Mouse (Mus musculus): Measurements from ENCODE around the gene Crcp. TPM values are rescaled to one million over a fixed set of nuclear protein-coding genes. Genes with fewer than 3 reads are reported as not detected.

The Crcp gene
- polyA plus RNA-seq, 1 experiment: 17.0 TPM

DNA sequence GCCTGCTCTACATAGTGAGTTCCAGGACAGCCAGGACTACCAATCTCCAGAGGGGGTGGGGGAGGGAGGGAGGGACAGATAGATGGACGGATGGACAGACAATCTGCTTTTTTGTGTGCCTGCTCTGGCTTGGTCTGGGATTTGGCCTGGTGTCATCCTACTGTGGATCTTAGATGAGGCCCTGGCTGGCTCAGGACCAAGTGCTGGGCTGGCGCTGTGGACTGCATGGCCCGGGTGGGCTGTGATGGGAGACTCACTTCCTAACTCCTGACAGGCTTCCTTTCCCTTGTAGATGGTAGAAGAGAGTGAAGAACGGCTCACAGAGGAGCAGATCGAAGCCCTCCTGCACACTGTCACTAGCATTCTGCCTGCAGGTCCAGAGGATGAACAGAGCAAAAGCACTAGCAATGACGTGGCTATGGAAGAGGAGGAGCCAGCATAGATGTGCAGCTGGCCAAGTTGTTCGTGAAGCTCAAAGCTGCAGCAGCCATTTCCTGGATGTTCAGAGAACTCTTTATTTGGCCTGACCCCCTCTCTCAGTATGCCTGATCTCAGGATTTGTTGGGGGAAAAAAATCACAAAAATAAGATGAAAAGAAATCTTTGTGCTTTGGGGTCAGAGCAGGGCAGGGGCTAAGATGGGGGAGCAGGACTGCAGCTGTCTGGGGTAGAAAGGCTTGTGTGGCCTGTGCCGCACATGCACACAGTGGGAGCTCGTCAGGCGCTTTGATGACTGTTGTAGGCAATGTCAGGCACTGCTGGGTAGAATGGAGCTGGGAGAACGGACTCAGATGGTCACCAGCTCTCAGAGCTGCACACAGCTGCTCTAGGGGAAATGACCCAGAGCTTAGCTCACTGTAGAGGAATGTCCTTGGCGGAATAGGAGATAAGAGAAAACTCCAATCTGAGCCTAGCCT, 30.6 kb downstream of the Crcp start:
- no peak for TF ChIP-seq CTCF (IDR thresholded peaks at IDR 0.05; ENCODE audit: borderline replicate concordance, control insufficient read depth, extremely low read depth, insufficient read depth, low read length, poor library complexity)
- no peak for TF ChIP-seq POLR2A (IDR thresholded peaks at IDR 0.05; ENCODE audit: control insufficient read depth, extremely low read depth, insufficient read depth, low read length, poor library complexity)
- H3K4me3 ChIP-seq (ENCODE audit: control insufficient read depth, insufficient read depth, low read length): no peak overlapping the region
- H3K27ac ChIP-seq (ENCODE audit: control insufficient read depth, insufficient read depth, low read length): no peak overlapping the region
- no peak for DNase-seq
- H3K36me3 ChIP-seq (ENCODE audit: control insufficient read depth, insufficient read depth, low read length): peaks cover 16% of the 10 kb centered on the region
- no peaks in the 10 kb centered on the region for H3K27me3 ChIP-seq (ENCODE audit: control insufficient read depth, insufficient read depth, low read length)
- H3K4me1 ChIP-seq (replicated peaks; ENCODE audit: control insufficient read depth, insufficient read depth, low read length): no peaks in the 10 kb centered on the region
- 89% methylated on average over 12 of the region's 12 CpGs for WGBS

DNA sequence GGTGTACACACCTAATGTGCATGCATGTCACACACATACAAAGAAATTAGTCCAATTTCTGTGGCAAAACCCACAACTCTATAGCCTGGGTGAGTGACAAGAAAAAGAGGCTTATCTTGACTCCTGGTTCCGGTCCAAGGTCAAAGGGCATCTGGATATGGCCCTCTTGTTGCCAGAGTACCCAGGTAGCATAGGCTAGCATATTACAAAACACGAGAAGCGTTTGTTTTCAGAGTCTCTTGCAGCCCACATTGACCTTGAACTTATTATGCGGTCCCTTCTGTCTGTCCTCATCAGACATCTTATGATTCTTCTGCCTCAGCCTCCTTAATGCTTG, 31.2 kb downstream of the Crcp start:
- Histone ChIP-seq H3K27ac (ENCODE audit: control insufficient read depth, insufficient read depth, low read length) (no peak overlapping the region), H3K4me1 (replicated peaks; ENCODE audit: control insufficient read depth, insufficient read depth, low read length) (no peaks in the 10 kb centered on the region), H3K36me3 (ENCODE audit: control insufficient read depth, insufficient read depth, low read length) (peaks cover 10% of the 10 kb centered on the region), H3K27me3 (ENCODE audit: control insufficient read depth, insufficient read depth, low read length) (no peaks in the 10 kb centered on the region), H3K4me3 (ENCODE audit: control insufficient read depth, insufficient read depth, low read length) (no peak overlapping the region)
- 92% methylated on average over 4 of the region's 4 CpGs for WGBS
- DNase-seq: no peak
- TF ChIP-seq CTCF (IDR thresholded peaks at IDR 0.05; ENCODE audit: borderline replicate concordance, control insufficient read depth, extremely low read depth, insufficient read depth, low read length, poor library complexity) (no peak), POLR2A (IDR thresholded peaks at IDR 0.05; ENCODE audit: control insufficient read depth, extremely low read depth, insufficient read depth, low read length, poor library complexity) (no peak)

DNA sequence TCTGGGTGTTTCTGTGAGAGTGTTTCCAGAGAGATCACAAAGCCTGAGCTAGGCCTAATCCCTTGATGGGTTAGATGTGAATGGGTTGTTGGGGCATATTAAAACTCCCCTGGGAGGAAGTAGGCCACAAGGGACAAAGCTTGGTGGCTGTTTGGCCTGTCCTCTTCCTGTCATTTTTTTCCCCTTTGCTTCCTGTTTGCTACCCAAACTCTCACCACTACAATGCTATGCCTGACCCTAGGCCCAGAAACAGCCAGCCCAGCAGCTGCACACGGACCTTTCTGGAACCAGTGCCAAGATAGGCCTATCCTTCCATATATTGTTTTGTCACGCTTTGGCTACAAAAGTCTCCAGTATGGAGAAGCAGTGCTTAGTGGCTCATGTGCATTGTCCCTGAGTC, 33.0 kb downstream of the Crcp start:
- Histone ChIP-seq H3K36me3 (ENCODE audit: control insufficient read depth, insufficient read depth, low read length) (peaks cover 10% of the 10 kb centered on the region), H3K27ac (ENCODE audit: control insufficient read depth, insufficient read depth, low read length) (no peak overlapping the region; the same call in 1 of the 2 replicates), H3K4me3 (ENCODE audit: control insufficient read depth, insufficient read depth, low read length) (no peak overlapping the region), H3K4me1 (replicated peaks; ENCODE audit: control insufficient read depth, insufficient read depth, low read length) (no peaks in the 10 kb centered on the region), H3K27me3 (ENCODE audit: control insufficient read depth, insufficient read depth, low read length) (no peaks in the 10 kb centered on the region)
- WGBS: 47% methylated on average over 2 of the region's 2 CpGs
- TF ChIP-seq POLR2A (IDR thresholded peaks at IDR 0.05; ENCODE audit: control insufficient read depth, extremely low read depth, insufficient read depth, low read length, poor library complexity): no peak
- TF ChIP-seq CTCF (IDR thresholded peaks at IDR 0.05; ENCODE audit: borderline replicate concordance, control insufficient read depth, extremely low read depth, insufficient read depth, low read length, poor library complexity): no peak
- no peak for DNase-seq

DNA sequence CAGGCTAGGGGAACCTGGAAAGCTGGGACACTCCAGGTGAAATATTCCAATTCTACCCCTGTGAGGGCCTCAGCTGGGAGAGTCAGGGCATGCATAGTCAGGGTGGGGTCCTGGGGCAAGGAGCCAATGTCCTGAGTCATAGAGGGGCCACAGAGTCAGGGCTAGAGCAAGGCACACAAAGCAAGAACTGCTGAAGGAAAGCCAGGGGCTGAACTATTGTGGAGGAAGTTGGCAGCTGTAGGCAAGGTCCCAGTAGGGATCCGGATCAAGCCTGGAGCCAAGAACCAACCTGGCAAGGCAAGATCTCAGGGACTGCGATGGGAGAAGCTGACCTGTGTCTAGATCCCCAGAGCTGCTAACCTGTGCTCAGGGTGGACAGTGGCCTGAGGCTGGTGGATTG, 34.7 kb downstream of the Crcp start:
- Histone ChIP-seq H3K4me3 (ENCODE audit: control insufficient read depth, insufficient read depth, low read length) (no peak overlapping the region), H3K36me3 (ENCODE audit: control insufficient read depth, insufficient read depth, low read length) (peaks cover 10% of the 10 kb centered on the region), H3K27me3 (ENCODE audit: control insufficient read depth, insufficient read depth, low read length) (no peaks in the 10 kb centered on the region), H3K4me1 (replicated peaks; ENCODE audit: control insufficient read depth, insufficient read depth, low read length) (no peaks in the 10 kb centered on the region), H3K27ac (ENCODE audit: control insufficient read depth, insufficient read depth, low read length) (no peak overlapping the region)
- TF ChIP-seq CTCF (IDR thresholded peaks at IDR 0.05; ENCODE audit: borderline replicate concordance, control insufficient read depth, extremely low read depth, insufficient read depth, low read length, poor library complexity): no peak
- no peak for TF ChIP-seq POLR2A (IDR thresholded peaks at IDR 0.05; ENCODE audit: control insufficient read depth, extremely low read depth, insufficient read depth, low read length, poor library complexity)
- WGBS: 94% methylated on average over 2 of the region's 2 CpGs
- no peak for DNase-seq

DNA sequence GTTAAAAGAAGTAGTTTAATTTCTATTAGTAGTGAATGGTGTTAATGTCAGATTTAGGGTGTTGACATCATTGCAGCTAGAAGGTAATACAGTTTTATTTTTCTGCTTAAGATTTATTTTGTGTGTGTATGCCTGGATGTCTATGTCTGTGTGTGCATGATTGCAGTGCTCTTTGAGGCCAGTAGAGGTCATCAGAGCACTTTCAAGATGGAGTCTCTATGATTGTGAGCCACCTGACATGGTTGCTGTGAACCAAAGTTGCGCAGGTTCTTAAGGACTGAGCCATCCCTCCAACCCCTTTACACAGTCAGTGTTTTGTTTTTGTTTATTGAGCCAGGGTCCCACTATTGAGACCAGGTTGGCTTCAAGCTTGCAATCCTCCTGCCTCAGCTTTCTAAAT, 36.5 kb downstream of the Crcp start:
- 97% methylated on average over 1 of the region's 1 CpGs for WGBS
- TF ChIP-seq POLR2A (IDR thresholded peaks at IDR 0.05; ENCODE audit: control insufficient read depth, extremely low read depth, insufficient read depth, low read length, poor library complexity): no peak
- no peak for TF ChIP-seq CTCF (IDR thresholded peaks at IDR 0.05; ENCODE audit: borderline replicate concordance, control insufficient read depth, extremely low read depth, insufficient read depth, low read length, poor library complexity)
- no peak for DNase-seq
- Histone ChIP-seq H3K4me3 (ENCODE audit: control insufficient read depth, insufficient read depth, low read length) (no peak overlapping the region), H3K36me3 (ENCODE audit: control insufficient read depth, insufficient read depth, low read length) (peaks cover 1% of the 10 kb centered on the region; the same call in 1 of the 2 replicates), H3K4me1 (replicated peaks; ENCODE audit: control insufficient read depth, insufficient read depth, low read length) (no peaks in the 10 kb centered on the region), H3K27me3 (ENCODE audit: control insufficient read depth, insufficient read depth, low read length) (no peaks in the 10 kb centered on the region), H3K27ac (ENCODE audit: control insufficient read depth, insufficient read depth, low read length) (no peak overlapping the region)

DNA sequence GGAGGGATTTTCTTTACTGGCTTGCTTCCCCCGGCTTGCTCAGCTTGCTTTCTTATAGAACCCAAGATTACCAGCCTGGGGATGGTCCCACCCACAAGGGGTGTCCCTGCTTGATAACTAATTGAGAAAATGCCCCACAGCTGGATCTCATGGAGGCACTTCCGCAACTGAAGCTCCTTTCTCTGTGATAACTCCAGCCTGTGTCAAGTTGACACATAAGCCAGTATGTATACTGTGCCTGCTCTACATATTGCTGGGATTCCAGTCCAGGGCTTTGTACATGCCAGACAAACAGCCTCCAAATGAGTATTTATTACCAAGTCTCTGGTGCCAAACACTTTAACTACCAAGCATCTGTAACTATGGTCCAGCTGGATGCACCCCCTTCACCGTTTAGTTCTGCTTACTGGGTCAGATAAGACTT, 38.8 kb downstream of the Crcp start:
- Histone ChIP-seq H3K36me3 (ENCODE audit: control insufficient read depth, insufficient read depth, low read length) (no peaks in the 10 kb centered on the region), H3K4me3 (ENCODE audit: control insufficient read depth, insufficient read depth, low read length) (no peak overlapping the region), H3K4me1 (replicated peaks; ENCODE audit: control insufficient read depth, insufficient read depth, low read length) (no peaks in the 10 kb centered on the region), H3K27me3 (ENCODE audit: control insufficient read depth, insufficient read depth, low read length) (no peaks in the 10 kb centered on the region), H3K27ac (ENCODE audit: control insufficient read depth, insufficient read depth, low read length) (no peak overlapping the region)
- WGBS: 77% methylated on average over 3 of the region's 3 CpGs
- DNase-seq: no peak
- TF ChIP-seq CTCF (IDR thresholded peaks at IDR 0.05; ENCODE audit: borderline replicate concordance, control insufficient read depth, extremely low read depth, insufficient read depth, low read length, poor library complexity): no peak
- no peak for TF ChIP-seq POLR2A (IDR thresholded peaks at IDR 0.05; ENCODE audit: control insufficient read depth, extremely low read depth, insufficient read depth, low read length, poor library complexity)
